14 mouse cellular contexts compared by ENCODE assay signal in the genomic region with DNA sequence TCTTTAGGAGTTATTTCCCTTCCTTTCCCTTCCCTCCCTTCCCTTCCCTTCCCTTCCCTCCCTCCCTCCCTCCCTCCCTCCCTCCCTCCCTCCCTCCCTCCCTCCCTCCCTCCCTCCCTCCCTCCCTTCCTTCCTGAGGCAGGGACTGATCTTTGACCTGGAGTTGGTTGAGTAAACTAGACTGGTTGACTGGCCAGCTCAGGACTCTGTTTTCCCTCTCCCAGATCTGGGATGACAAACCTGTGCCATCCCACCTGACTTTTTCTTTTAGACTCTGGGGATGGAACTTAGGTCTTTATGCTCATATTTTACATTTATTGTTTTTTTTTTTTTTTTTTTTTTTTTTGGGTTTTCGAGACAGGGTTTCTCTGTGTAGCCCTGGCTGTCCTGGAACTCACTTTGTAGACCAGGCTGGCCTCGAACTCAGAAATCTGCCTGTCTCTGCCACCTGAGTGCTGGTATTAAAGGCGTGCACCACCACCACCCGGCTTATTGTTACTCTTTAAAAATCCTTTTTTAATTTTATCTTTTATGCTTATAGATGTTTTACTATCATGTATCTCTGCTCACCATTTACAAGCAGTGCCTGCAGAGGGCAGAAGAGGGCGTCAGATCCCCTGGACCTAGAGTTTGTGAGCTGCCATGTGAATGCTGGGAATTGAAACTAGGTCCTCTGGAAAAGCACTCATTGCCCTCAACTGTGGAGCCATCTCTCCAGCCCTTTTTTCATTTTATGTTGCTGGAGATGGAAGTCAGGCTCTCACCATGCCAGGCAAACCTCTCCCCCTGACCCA. TPM values are rescaled to one million over a fixed set of nuclear protein-coding genes. Genes with fewer than 3 reads are reported as not detected.
DNase-seq lines count a peak whose midpoint lies in the region; ATAC-seq and TF ChIP-seq lines count a peak whose summit lies in the region.
"Had no signal": no experiment of that assay in that cellular context is flagged by ENCODE, and none has a peak within 500 bp of the region (broad histone marks: within the 10 kb centered on the region; RNA-seq: fewer than 3 reads in every experiment).

No protein-coding gene starts in this region.

- no peak overlapping the region for H3K27ac ChIP-seq in forebrain, postnatal 0 days (ENCODE audit: low read depth, low read length)
- no peak overlapping the region for H3K27ac ChIP-seq in forebrain, embryonic 10.5 days
- no peak overlapping the region for H3K27ac ChIP-seq in lung, postnatal 0 days (ENCODE audit: low read length)
- 0 out of 2 replicates have a peak overlapping the region, but pooled peaks have one; percentile 26 for H3K27ac ChIP-seq in small intestine, adult 2 months (ENCODE audit: insufficient read depth, low read depth, low read length)
- H3K27ac ChIP-seq in forebrain, embryonic 13.5 days, result no peak overlapping the region
- H3K27ac ChIP-seq: neural tube, embryonic 13.5 days had no signal

- peaks cover 11% of the 10 kb centered on the region for H3K36me3 ChIP-seq in forebrain, postnatal 0 days (ENCODE audit: insufficient read depth)
- peaks cover 33% of the 10 kb centered on the region for H3K36me3 ChIP-seq in forebrain, embryonic 10.5 days (replicated peaks)
- H3K36me3 ChIP-seq in lung, postnatal 0 days (ENCODE audit: insufficient read depth, low read length), result peaks cover 10% of the 10 kb centered on the region; the same call in 1 of the 2 replicates
- H3K36me3 ChIP-seq in small intestine, adult 2 months (ENCODE audit: control insufficient read depth, insufficient read depth, low read length), result peaks cover 5% of the 10 kb centered on the region
- peaks cover 10% of the 10 kb centered on the region for H3K36me3 ChIP-seq in forebrain, embryonic 13.5 days (ENCODE audit: poor library complexity, severe bottlenecking)

- WGBS in forebrain, postnatal 0 days, result 93% methylated on average over 4 of the region's 5 CpGs
- WGBS in forebrain, embryonic 10.5 days, result 86% methylated on average over 5 of the region's 5 CpGs
- WGBS in lung, postnatal 0 days, result 92% methylated on average over 4 of the region's 5 CpGs
- WGBS in small intestine, adult 2 months, result 87% methylated on average over 4 of the region's 5 CpGs
- WGBS in forebrain, embryonic 13.5 days, result 93% methylated on average over 4 of the region's 5 CpGs

- TF ChIP-seq CTCF in forebrain, postnatal 0 days (IDR thresholded peaks at IDR 0.05; ENCODE audit: low read depth), result 0 out of 2 replicates have a peak, but pooled peaks have one; percentile 9
- peak; percentile 26; the same call in 1 of the 2 replicates for TF ChIP-seq CTCF in lung, postnatal 0 days (IDR thresholded peaks at IDR 0.05)
- no peak for TF ChIP-seq CTCF in small intestine, adult 2 months (IDR thresholded peaks at IDR 0.05; ENCODE audit: extremely low read depth, insufficient read length, insufficient replicate concordance, low read depth, low read length)

- TF ChIP-seq EP300 in lung, postnatal 0 days (IDR thresholded peaks at IDR 0.05), result no peak

- ATAC-seq in forebrain, postnatal 0 days, result no peak
- ATAC-seq in lung, postnatal 0 days, result no peak
- ATAC-seq in forebrain, embryonic 13.5 days, result no peak
- ATAC-seq: forebrain, embryonic 16.5 days had no signal

- H3K9ac ChIP-seq in forebrain, postnatal 0 days, result no peak overlapping the region
- no peak overlapping the region for H3K9ac ChIP-seq in lung, postnatal 0 days (replicated peaks; ENCODE audit: low read depth)
- no peak overlapping the region for H3K9ac ChIP-seq in forebrain, embryonic 13.5 days
- H3K9ac ChIP-seq: neural tube, embryonic 13.5 days had no signal

- no peak for DNase-seq in forebrain, postnatal 0 days
- no peak for DNase-seq in forebrain, embryonic 10.5 days (ENCODE audit: extremely low spot score, low spot score)
- DNase-seq in lung, postnatal 0 days (ENCODE audit: low spot score), result no peak
- no peak for DNase-seq in lung, postnatal 4 days
- DNase-seq in c-Kit-positive CD71-positive TER-119-positive erythroid progenitor cells, embryonic 14.5 days (ENCODE audit: low spot score), result peak; percentile 41
- no peak for DNase-seq in cerebellum, postnatal 14 days
- DNase-seq: cerebellum, adult 18-20 months; gastrocnemius, postnatal 36 days; lung, postnatal 10 days; midbrain, embryonic 14.5 days had no signal

- H3K4me1 ChIP-seq in forebrain, postnatal 0 days (ENCODE audit: insufficient read depth), result no peaks in the 10 kb centered on the region
- H3K4me1 ChIP-seq in forebrain, embryonic 10.5 days, result no peaks in the 10 kb centered on the region
- no peaks in the 10 kb centered on the region for H3K4me1 ChIP-seq in lung, postnatal 0 days (ENCODE audit: insufficient read depth, low read depth, low read length)
- H3K4me1 ChIP-seq in small intestine, adult 2 months (ENCODE audit: control insufficient read depth, insufficient read depth, insufficient read length, low read length), result peaks cover 40% of the 10 kb centered on the region
- no peaks in the 10 kb centered on the region for H3K4me1 ChIP-seq in forebrain, embryonic 13.5 days
- H3K4me1 ChIP-seq: neural tube, embryonic 13.5 days had no signal

- H3K4me3 ChIP-seq in forebrain, postnatal 0 days (ENCODE audit: low read depth, low read length), result no peak overlapping the region
- no peak overlapping the region for H3K4me3 ChIP-seq in forebrain, embryonic 10.5 days
- no peak overlapping the region for H3K4me3 ChIP-seq in lung, postnatal 0 days (ENCODE audit: low read depth, low read length)
- H3K4me3 ChIP-seq in small intestine, adult 2 months (ENCODE audit: low read depth, low read length), result no peak overlapping the region
- no peak overlapping the region for H3K4me3 ChIP-seq in forebrain, embryonic 13.5 days
- H3K4me3 ChIP-seq: neural tube, embryonic 13.5 days had no signal

- no peaks in the 10 kb centered on the region for H3K27me3 ChIP-seq in forebrain, postnatal 0 days (ENCODE audit: insufficient read depth, low read length)
- no peaks in the 10 kb centered on the region for H3K27me3 ChIP-seq in forebrain, embryonic 10.5 days (ENCODE audit: poor library complexity, severe bottlenecking)
- no peaks in the 10 kb centered on the region for H3K27me3 ChIP-seq in lung, postnatal 0 days (replicated peaks; ENCODE audit: insufficient read depth, low read length)
- no peaks in the 10 kb centered on the region for H3K27me3 ChIP-seq in small intestine, adult 2 months (ENCODE audit: control insufficient read depth, insufficient read depth, low read length)
- H3K27me3 ChIP-seq in forebrain, embryonic 13.5 days, result no peaks in the 10 kb centered on the region
- H3K27me3 ChIP-seq: neural tube, embryonic 13.5 days had no signal

- H3K4me2 ChIP-seq in forebrain, postnatal 0 days (ENCODE audit: low read depth), result no peak overlapping the region
- H3K4me2 ChIP-seq in lung, postnatal 0 days (replicated peaks; ENCODE audit: low read depth, low read length), result no peak overlapping the region
- H3K4me2 ChIP-seq in forebrain, embryonic 13.5 days, result no peak overlapping the region
- H3K4me2 ChIP-seq: neural tube, embryonic 13.5 days had no signal

- H3K9me3 ChIP-seq in forebrain, postnatal 0 days (ENCODE audit: low read length), result no peaks in the 10 kb centered on the region
- no peaks in the 10 kb centered on the region for H3K9me3 ChIP-seq in forebrain, embryonic 10.5 days
- H3K9me3 ChIP-seq in lung, postnatal 0 days (ENCODE audit: low read length), result no peaks in the 10 kb centered on the region
- H3K9me3 ChIP-seq in forebrain, embryonic 13.5 days (replicated peaks), result no peaks in the 10 kb centered on the region
- H3K9me3 ChIP-seq: neural tube, embryonic 13.5 days had no signal

- TF ChIP-seq POLR2A in small intestine, adult 2 months (IDR thresholded peaks at IDR 0.05; ENCODE audit: low read depth, low read length), result no peak

RNA-seq across cellular contexts. Expression of a gene that starts 22.3 kb away (rescaled TPM):
- 154 and 187 TPM in 2 replicates for total RNA-seq in forebrain, postnatal 0 days (2014; rRNA removed)
- 91.5 and 112 TPM in 2 replicates for polyA plus RNA-seq in forebrain, postnatal 0 days (2015; fragmentation: Nextera tagmentation; extraction: Ambion mirVana)
- 104 and 105 TPM in 2 replicates for polyA plus RNA-seq in forebrain, embryonic 10.5 days (2016; fragmentation: Nextera tagmentation; extraction: Ambion mirVana)
- polyA plus RNA-seq in lung, postnatal 0 days (2015; fragmentation: Nextera tagmentation; extraction: Ambion mirVana), result 42.6 and 45.5 TPM in 2 replicates
- polyA plus RNA-seq in small intestine, adult 2 months (2012; rRNA removed), result 49.6 and 109 TPM in 2 replicates
- 83.2 and 93.1 TPM in 2 replicates for polyA plus RNA-seq in forebrain, embryonic 13.5 days (2015; fragmentation: Nextera tagmentation; extraction: Ambion mirVana)

RNA-seq across cellular contexts. Expression of a gene that starts 44.6 kb away (rescaled TPM):
- 40.5 and 42.0 TPM in 2 replicates for total RNA-seq in forebrain, postnatal 0 days (2014; rRNA removed)
- polyA plus RNA-seq in forebrain, postnatal 0 days (2015; fragmentation: Nextera tagmentation; extraction: Ambion mirVana), result 38.9 and 42.0 TPM in 2 replicates
- 24.8 and 25.4 TPM in 2 replicates for polyA plus RNA-seq in forebrain, embryonic 10.5 days (2016; fragmentation: Nextera tagmentation; extraction: Ambion mirVana)
- polyA plus RNA-seq in lung, postnatal 0 days (2015; fragmentation: Nextera tagmentation; extraction: Ambion mirVana), result 15.6 and 20.2 TPM in 2 replicates
- polyA plus RNA-seq in small intestine, adult 2 months (2012; rRNA removed), result 21.5 and 30.7 TPM in 2 replicates
- 24.3 and 31.8 TPM in 2 replicates for polyA plus RNA-seq in forebrain, embryonic 13.5 days (2015; fragmentation: Nextera tagmentation; extraction: Ambion mirVana)
